Mouse (Mus musculus) heart, embryonic 13.5 days (tissue): ENCODE results near the gene Rabl6. TPM values are rescaled to one million over a fixed set of nuclear protein-coding genes. Genes with fewer than 3 reads are reported as not detected.

ENCODE experiments used
- ATAC-seq: fragments of 200-750 bp; cut with Nextera tagmentation; 2 replicates; pipeline ENCODE4 v1.8.0; 2017; ENCODE audit warnings: moderate TSS enrichment; ENCODE audit not compliant: insufficient number of reproducible peaks, low FRiP score, low TSS enrichment; ENCODE audit errors: extremely low read depth
- H3K27ac ChIP-seq: fragments of 300-500 bp; sonication (generic); replicated peaks from 2 replicates; pipeline ENCODE4 v1.5.1; 2015; ENCODE audit warnings: moderate library complexity, mild to moderate bottlenecking, inconsistent platforms
- H3K27me3 ChIP-seq: fragments of 300-500 bp; sonication (generic); replicated peaks from 2 replicates; pipeline ENCODE4 v1.6.1; 2015; ENCODE audit warnings: mild to moderate bottlenecking, inconsistent platforms
- H3K36me3 ChIP-seq: fragments of 300-500 bp; sonication (generic); 2 replicates; pipeline ENCODE4 v1.6.1; 2015; ENCODE audit warnings: mild to moderate bottlenecking, inconsistent platforms
- H3K4me1 ChIP-seq: fragments of 300-500 bp; sonication (generic); 2 replicates; pipeline ENCODE4 v1.6.1; 2015; ENCODE audit warnings: inconsistent platforms
- H3K4me2 ChIP-seq: fragments of 300-500 bp; sonication (generic); 2 replicates; pipeline ENCODE4 v1.6.1; 2015; ENCODE audit warnings: inconsistent platforms, mild to moderate bottlenecking, moderate library complexity
- H3K4me3 ChIP-seq: fragments of 300-500 bp; sonication (generic); 2 replicates; pipeline ENCODE4 v1.5.1; 2015; ENCODE audit warnings: moderate library complexity, mild to moderate bottlenecking, inconsistent platforms
- H3K9ac ChIP-seq: fragments of 300-500 bp; sonication (generic); 2 replicates; pipeline ENCODE4 v1.6.1; 2015; ENCODE audit warnings: inconsistent platforms, mild to moderate bottlenecking, moderate library complexity
- H3K9me3 ChIP-seq: fragments of 300-500 bp; sonication (generic); 2 replicates; pipeline ENCODE4 v1.6.1; 2016; ENCODE audit warnings: inconsistent platforms
- WGBS: fragments of 180-500 bp; shearing (Covaris S2); methylation state at CpG from one replicate; pipeline ENCODE4 v1.1.7; 2015; ENCODE audit warnings: mixed read lengths; 5-methylcytosine and 5-hydroxymethylcytosine counted together
- polyA plus RNA-seq: library from polyadenylated mRNA; unstranded; fragments of >200 nt; fragmentation: Nextera tagmentation; extraction: Ambion mirVana; gene quantifications from 2 replicates; pipeline ENCODE4 v1.2.1, GENCODE M21; 2015

Gene Rabl6
- polyA plus RNA-seq, 1 experiment from 2014 or later: 42.9 TPM

DNA sequence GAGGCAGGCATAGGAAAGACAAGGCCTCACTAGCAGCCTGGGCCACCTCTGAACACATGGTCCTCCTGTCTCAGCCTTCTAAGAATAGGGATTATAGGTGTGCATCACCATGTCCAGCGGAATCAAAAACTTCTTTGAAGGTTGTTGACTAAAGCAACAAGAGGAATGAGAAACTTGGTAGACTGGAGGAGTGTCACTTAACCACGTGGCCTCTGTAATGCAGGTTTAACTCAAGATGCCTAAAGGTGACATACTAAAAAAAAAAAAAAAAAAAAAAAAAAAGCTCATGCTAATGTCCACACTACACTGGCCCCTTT is 73.5 kb downstream of the Rabl6 start:
- Histone ChIP-seq H3K4me3 (no peak overlapping the region), H3K9ac (no peak overlapping the region), H3K4me2 (no peak overlapping the region), H3K9me3 (no peaks in the 10 kb centered on the region), H3K4me1 (0 out of 2 replicates have a peak, but pooled peaks cover 2% of the 10 kb centered on the region), H3K27me3 (no peaks in the 10 kb centered on the region), H3K36me3 (peaks cover 94% of the 10 kb centered on the region), H3K27ac (no peak overlapping the region)
- no peak for ATAC-seq
- WGBS: 95% methylated on average over 2 of the region's 2 CpGs

DNA sequence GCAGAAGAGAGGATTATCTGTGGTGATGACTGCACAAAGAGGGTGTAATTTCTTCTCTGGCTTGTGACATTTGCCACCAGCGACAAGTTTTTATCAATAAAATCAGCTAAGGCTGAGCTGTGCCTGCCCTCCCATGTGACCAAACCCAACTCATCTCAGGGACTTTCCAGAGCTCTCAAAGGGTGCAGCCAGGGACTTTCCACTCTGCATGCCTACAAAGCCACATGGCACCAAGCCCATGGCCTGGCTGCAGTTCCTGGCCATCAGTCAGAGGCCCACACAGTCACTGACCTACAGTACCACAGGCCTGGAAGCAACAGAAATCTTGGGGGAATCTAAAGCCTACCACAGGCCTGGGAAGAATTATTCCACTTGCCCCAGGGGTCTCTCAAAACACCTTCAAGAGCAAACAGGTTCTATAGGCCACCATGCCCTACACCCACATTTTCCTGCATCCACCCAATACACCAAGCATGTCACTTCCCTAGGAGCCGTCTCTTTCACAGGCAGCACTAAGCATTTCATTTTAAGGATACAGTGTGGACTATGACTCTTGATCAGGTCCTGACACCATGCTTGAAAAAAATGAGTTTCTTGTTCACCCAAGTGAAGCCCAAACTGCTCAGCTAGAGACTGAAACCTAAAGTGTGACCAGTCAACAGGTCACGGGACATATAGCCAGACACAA is 74.0 kb downstream of the Rabl6 start:
- Histone ChIP-seq H3K36me3 (peaks cover 94% of the 10 kb centered on the region), H3K27ac (no peak overlapping the region), H3K4me3 (no peak overlapping the region), H3K9me3 (no peaks in the 10 kb centered on the region), H3K27me3 (no peaks in the 10 kb centered on the region), H3K4me2 (no peak overlapping the region), H3K4me1 (0 out of 2 replicates have a peak, but pooled peaks cover 2% of the 10 kb centered on the region), H3K9ac (no peak overlapping the region; the same call in 1 of the 2 replicates)
- ATAC-seq: no peak
- 75% methylated on average over 3 of the region's 3 CpGs for WGBS

DNA sequence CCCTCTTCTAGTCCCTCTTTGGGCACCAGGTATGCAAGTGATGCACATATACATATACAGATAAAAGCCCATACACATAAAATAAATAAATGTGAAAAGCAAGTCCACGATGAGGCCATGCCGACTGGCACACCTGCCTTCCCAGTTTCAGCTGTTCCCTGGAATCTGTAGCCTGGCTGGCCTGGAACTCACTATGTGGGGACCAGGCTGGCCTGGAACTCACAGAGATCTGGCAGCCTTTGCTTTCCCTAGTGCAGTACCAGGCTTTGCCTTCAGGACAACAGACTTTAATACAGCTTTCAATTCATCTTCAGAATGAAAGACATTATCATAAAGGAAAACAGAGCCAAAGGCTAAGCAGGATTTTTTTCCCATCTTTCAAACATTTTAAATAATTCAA is 74.6 kb downstream of the Rabl6 start:
- H3K36me3 ChIP-seq: peaks cover 97% of the 10 kb centered on the region
- ATAC-seq: no peak
- WGBS: 89% methylated on average over 2 of the region's 2 CpGs
- 0 out of 2 replicates have a peak, but pooled peaks cover 2% of the 10 kb centered on the region for H3K4me1 ChIP-seq
- no peak overlapping the region for H3K9ac ChIP-seq
- no peaks in the 10 kb centered on the region for H3K27me3 ChIP-seq
- no peaks in the 10 kb centered on the region for H3K9me3 ChIP-seq
- no peak overlapping the region for H3K27ac ChIP-seq
- H3K4me2 ChIP-seq: no peak overlapping the region
- no peak overlapping the region for H3K4me3 ChIP-seq

Other genes with a start within 250 kb of the Rabl6 start
- 14.9 and 17.0 TPM in 2 replicates for gene Uap1l1, start 242.8 kb downstream of the Rabl6 start, polyA plus RNA-seq
- 16.5 and 18.1 TPM in 2 replicates for gene Sapcd2, start 236.2 kb downstream of the Rabl6 start, polyA plus RNA-seq
- 0.51 and 0.68 TPM in 2 replicates for gene Entpd2, start 212.6 kb downstream of the Rabl6 start, polyA plus RNA-seq
- gene Npdc1, start 209.2 kb downstream of the Rabl6 start, polyA plus RNA-seq: 26.6 and 29.0 TPM in 2 replicates
- gene Fut7, start 185.3 kb downstream of the Rabl6 start, polyA plus RNA-seq: 0.07 TPM in 1 of 2 replicates, not detected in the other
- 2.7 and 3.2 TPM in 2 replicates for gene Abca2, start 179.8 kb downstream of the Rabl6 start, polyA plus RNA-seq
- 1.8 and 2.5 TPM in 2 replicates for gene Clic3, start 151.7 kb downstream of the Rabl6 start, polyA plus RNA-seq
- 25.6 and 25.7 TPM in 2 replicates for gene Paxx, start 147.4 kb downstream of the Rabl6 start, polyA plus RNA-seq
- gene Ptgds, start 138.5 kb downstream of the Rabl6 start, polyA plus RNA-seq: 19.8 and 20.7 TPM in 2 replicates
- not detected in 2 replicates for gene Lcn12, start 114.6 kb downstream of the Rabl6 start, polyA plus RNA-seq
- 73.8 and 83.9 TPM in 2 replicates for gene Fbxw5, start 107.8 kb downstream of the Rabl6 start, polyA plus RNA-seq
- 3.1 and 3.5 TPM in 2 replicates for gene C8g, start 106.8 kb downstream of the Rabl6 start, polyA plus RNA-seq
- gene Traf2, start 61.6 kb downstream of the Rabl6 start, polyA plus RNA-seq: 21.0 and 22.9 TPM in 2 replicates
- 277 and 302 TPM in 2 replicates for gene Edf1, start 50.7 kb downstream of the Rabl6 start, polyA plus RNA-seq
- 4.6 and 7.3 TPM in 2 replicates for gene Mamdc4, start 33.7 kb downstream of the Rabl6 start, polyA plus RNA-seq
- gene Phpt1, start 33.3 kb downstream of the Rabl6 start, polyA plus RNA-seq: 177 and 199 TPM in 2 replicates
- 0.14 and 0.27 TPM in 2 replicates for gene Ajm1, start 26.8 kb downstream of the Rabl6 start, polyA plus RNA-seq
- gene Ccdc183, start 9.2 kb upstream of the Rabl6 start, polyA plus RNA-seq: 0.11 and 0.13 TPM in 2 replicates
- gene Tmem141, start 13.5 kb upstream of the Rabl6 start, polyA plus RNA-seq: 20.3 and 20.4 TPM in 2 replicates
- gene Fcna, start 19.5 kb upstream of the Rabl6 start, polyA plus RNA-seq: 2.3 and 2.6 TPM in 2 replicates
- not detected in 2 replicates for gene Lcn8, start 44.6 kb upstream of the Rabl6 start, polyA plus RNA-seq
- gene Lcn5, start 49.4 kb upstream of the Rabl6 start, polyA plus RNA-seq: not detected in 2 replicates
- gene Lcn6, start 68.3 kb upstream of the Rabl6 start, polyA plus RNA-seq: not detected in 2 replicates
- gene Lcn10, start 74.2 kb upstream of the Rabl6 start, polyA plus RNA-seq: not detected in 2 replicates
- gene Obp2a, start 91.5 kb upstream of the Rabl6 start, polyA plus RNA-seq: not detected in 2 replicates
- gene Bmyc, start 98.2 kb upstream of the Rabl6 start, polyA plus RNA-seq: 47.0 and 47.6 TPM in 2 replicates
- not detected in 2 replicates for gene Obp2b, start 128.5 kb upstream of the Rabl6 start, polyA plus RNA-seq
- gene Lcn3, start 157.0 kb upstream of the Rabl6 start, polyA plus RNA-seq: not detected in 2 replicates
- not detected in 2 replicates for gene Lcn11, start 168.5 kb upstream of the Rabl6 start, polyA plus RNA-seq
- not detected in 2 replicates for gene Gm13539, start 173.7 kb upstream of the Rabl6 start, polyA plus RNA-seq
- gene Glt6d1, start 207.3 kb upstream of the Rabl6 start, polyA plus RNA-seq: not detected in 2 replicates
- gene Lcn9, start 214.6 kb upstream of the Rabl6 start, polyA plus RNA-seq: not detected in 2 replicates
- gene Sohlh1, start 238.7 kb upstream of the Rabl6 start, polyA plus RNA-seq: not detected in 2 replicates